Mouse (Mus musculus) testis, adult 2 months (tissue): ENCODE measurements around the gene Hsd17b6.

Experiments
- CTCF ChIP-seq: fragments of 200-500 bp; IDR thresholded peaks from 2 replicates; pipeline ENCODE4 v1.5.1; 2012; ENCODE audit warnings: low read depth, mild to moderate bottlenecking, inconsistent platforms, low read length, moderate library complexity; ENCODE audit not compliant: control insufficient read depth, insufficient read depth, insufficient replicate concordance
- POLR2A ChIP-seq: fragments of 200-500 bp; IDR thresholded peaks from 2 replicates; pipeline ENCODE4 v1.6.1; 2012; ENCODE audit warnings: low read depth, mild to moderate bottlenecking, inconsistent platforms, low read length, moderate library complexity; ENCODE audit not compliant: control insufficient read depth

GRCm38 (mm10) chr10:128023496-128023895, 16.1 kb upstream of the Hsd17b6 start:
- TF ChIP-seq POLR2A (no peak), CTCF (no peak)
